23 mouse cellular contexts compared by ENCODE assay signal in genomic region chr3:19457431-19457830, GRCm38 (mm10).
A peak's percentile ranks its signal among the peaks of the same experiment; 100 is the strongest.
DNase-seq lines count a peak whose midpoint lies in the region; ATAC-seq and TF ChIP-seq lines count a peak whose summit lies in the region.
"Had no signal": no experiment of that assay in that cellular context is flagged by ENCODE, and none has a peak within 500 bp of the region (broad histone marks: within the 10 kb centered on the region; RNA-seq: fewer than 3 reads in every experiment).

No protein-coding gene starts in this region.

- no peak for TF ChIP-seq POLR2A in CH12.LX (IDR thresholded peaks at IDR 0.05; ENCODE audit: low read depth, low read length)

- no peak overlapping the region for H3K27ac ChIP-seq in lung, postnatal 0 days (ENCODE audit: low read length)
- H3K27ac ChIP-seq in CH12.LX (ENCODE audit: insufficient read depth, low read depth) (no peak overlapping the region), ES-E14 (ENCODE audit: insufficient read depth, low read depth, low read length, poor library complexity, severe bottlenecking) (no peak overlapping the region)

- no peak overlapping the region for H3K4me2 ChIP-seq in lung, postnatal 0 days (replicated peaks; ENCODE audit: low read depth, low read length)
- no peak overlapping the region for H3K4me2 ChIP-seq in CH12.LX (ENCODE audit: insufficient read depth, low read depth, poor library complexity, severe bottlenecking)

- no peaks in the 10 kb centered on the region for H3K36me3 ChIP-seq in lung, postnatal 0 days (ENCODE audit: insufficient read depth, low read length)
- H3K36me3 ChIP-seq in CH12.LX (replicated peaks in 1 of 2; ENCODE audit: control insufficient read depth in 1 of 2, insufficient read depth in 1 of 2, low read length in 1 of 2), result no peaks in the 10 kb centered on the region
- H3K36me3 ChIP-seq in ES-E14 (ENCODE audit: control insufficient read depth, insufficient read depth, low read length, poor library complexity, severe bottlenecking), result no peaks in the 10 kb centered on the region
- H3K36me3 ChIP-seq: G1E had no signal

- H3K79me2 ChIP-seq in CH12.LX (replicated peaks; ENCODE audit: control insufficient read depth, extremely low read depth, insufficient read depth, poor library complexity, severe bottlenecking), result no peaks in the 10 kb centered on the region

- TF ChIP-seq EP300 in lung, postnatal 0 days (IDR thresholded peaks at IDR 0.05), result no peak
- TF ChIP-seq EP300 in CH12.LX (IDR thresholded peaks at IDR 0.05; ENCODE audit: low read length), result no peak

- ATAC-seq in lung, postnatal 0 days, result peak; percentile 23; the same call in 1 of the 2 replicates
- ATAC-seq: activated CD4-positive, CD25-positive, alpha-beta regulatory T cell, adult 4 months; CD4-positive, CD25-positive, alpha-beta regulatory T cell, adult 4 months; Patski had no signal

- no peak for TF ChIP-seq CTCF in lung, postnatal 0 days (IDR thresholded peaks at IDR 0.05)
- no peak for TF ChIP-seq CTCF in CH12.LX (conservative IDR thresholded peaks at IDR 0.05 in 1 of 2, IDR thresholded peaks at IDR 0.05 in 1 of 2; ENCODE audit: low read depth in 2 of 2, low read length in 2 of 2)

- no peak overlapping the region for H3K4me3 ChIP-seq in lung, postnatal 0 days (ENCODE audit: low read depth, low read length)
- H3K4me3 ChIP-seq in CH12.LX (replicated peaks in 1 of 3; ENCODE audit: low read depth in 2 of 3, low read length in 2 of 3, poor library complexity in 1 of 3), result no peak overlapping the region
- no peak overlapping the region for H3K4me3 ChIP-seq in ES-E14 (ENCODE audit: insufficient read depth in 1 of 2, low read depth in 1 of 2, low read length in 2 of 2, poor library complexity in 1 of 2, severe bottlenecking in 1 of 2)

- no peak overlapping the region for H3K9ac ChIP-seq in lung, postnatal 0 days (replicated peaks; ENCODE audit: low read depth)
- H3K9ac ChIP-seq in CH12.LX (ENCODE audit: insufficient read depth, low read depth) (no peak overlapping the region), ES-E14 (ENCODE audit: insufficient read depth, low read depth, low read length, poor library complexity, severe bottlenecking) (no peak overlapping the region)

- TF ChIP-seq RAD21 in CH12.LX (IDR thresholded peaks at IDR 0.05; ENCODE audit: low read depth, low read length), result no peak

- peak; percentile 43 for DNase-seq in lung, postnatal 0 days (ENCODE audit: low spot score)
- DNase-seq in lung, postnatal 10 days, result no peak
- DNase-seq in lung, postnatal 36 days, result peak; percentile 6
- no peak for DNase-seq in lung, postnatal 4 days
- DNase-seq in CH12.LX (ENCODE audit: extremely low read depth) (no peak), ES-E14 (ENCODE audit: low read depth, low spot score) (no peak)
- DNase-seq in frontal cortex, postnatal 14 days (ENCODE audit: low spot score in 2 of 2), result no peak
- no peak for DNase-seq in thymus, postnatal 14 days
- DNase-seq: adrenal gland, adult 2 months; adrenal gland, adult 8-10 months; adrenal gland, postnatal 10 days; adrenal gland, postnatal 14 days; adrenal gland, postnatal 25 days; adrenal gland, postnatal 36 days; B cell, adult 2 months; cerebellum, adult 11 months; cerebellum, adult 11-12 months; cerebellum, adult 18-20 months; cerebellum, adult 2 months had no signal

- no peaks in the 10 kb centered on the region for H3K4me1 ChIP-seq in lung, postnatal 0 days (ENCODE audit: insufficient read depth, low read depth, low read length)
- H3K4me1 ChIP-seq in CH12.LX (ENCODE audit: control insufficient read depth in 1 of 2, insufficient read depth in 2 of 2) (peaks cover 2 to 4% of the 10 kb centered on the region in 2 experiments), ES-E14 (ENCODE audit: control insufficient read depth in 2 of 2, insufficient read depth in 2 of 2, low read length in 2 of 2, poor library complexity in 1 of 2) (no peaks in the 10 kb centered on the region)

- in situ Hi-C loops in CH12.LX (cut with MboI; ENCODE audit: low pct_ligation_motif_present, low pct_unique_long_range_greater_than_20kb, low sequenced_read_pairs), result no loop called here
- in situ Hi-C loops in ES-E14 (cut with MboI; ENCODE audit: low sequenced_read_pairs in 2 of 2, unreplicated experiment in 2 of 2), result no loop called here

- no peaks in the 10 kb centered on the region for H3K27me3 ChIP-seq in lung, postnatal 0 days (replicated peaks; ENCODE audit: insufficient read depth, low read length)
- H3K27me3 ChIP-seq in CH12.LX (replicated peaks), result no peaks in the 10 kb centered on the region
- H3K27me3 ChIP-seq: Patski had no signal

- dilution Hi-C loops in CH12.LX (cut with MboI; ENCODE audit: extremely low pct_ligation_motif_present, extremely low pct_unique_long_range_greater_than_20kb, low sequenced_read_pairs), result no loop called here

- H3K9me3 ChIP-seq in lung, postnatal 0 days (ENCODE audit: low read length), result no peaks in the 10 kb centered on the region
- H3K9me3 ChIP-seq in CH12.LX (replicated peaks; ENCODE audit: low read length) (no peaks in the 10 kb centered on the region), ES-E14 (ENCODE audit: control insufficient read depth, insufficient read depth, low read depth, low read length) (no peaks in the 10 kb centered on the region)
- H3K9me3 ChIP-seq: G1E had no signal

- 52% methylated on average over 2 of the region's 2 CpGs for WGBS in lung, postnatal 0 days

TF ChIP-seq in CH12.LX, 34 proteins besides CTCF, POLR2A, EP300 and RAD21:
- TF ChIP-seq UBTF (IDR thresholded peaks at IDR 0.05; ENCODE audit: low read depth, low read length) (no peak), TBP (conservative IDR thresholded peaks at IDR 0.05; ENCODE audit: low read depth, low read length) (no peak), USF2 (conservative IDR thresholded peaks at IDR 0.05; ENCODE audit: low read depth, low read length) (no peak), ZKSCAN1 (IDR thresholded peaks at IDR 0.05; ENCODE audit: borderline replicate concordance, low read depth, low read length) (no peak), MAFK (IDR thresholded peaks at IDR 0.05; ENCODE audit: insufficient replicate concordance, low read length) (peak; percentile 93), TCF12 (IDR thresholded peaks at IDR 0.05; ENCODE audit: low read depth, low read length) (no peak)

TF ChIP-seq in ES-E14, 5 proteins besides CTCF, POLR2A, EP300 and RAD21:
- TF ChIP-seq CHD2 (IDR thresholded peaks at IDR 0.05; ENCODE audit: low read depth, low read length) (no peak), MAFK (IDR thresholded peaks at IDR 0.05; ENCODE audit: insufficient read depth, low read depth, low read length) (peak; percentile 79)

Comparison
In these comparisons a context has a peak if more than half of its experiments do, and no peak if none do; other contexts are left out.
1. DNase-seq: peak in lung, postnatal 0 days (single experiment) and lung, postnatal 36 days (single experiment); none in lung, postnatal 10 days (single experiment), lung, postnatal 4 days (0 of 2), CH12.LX (single experiment), ES-E14 (single experiment), frontal cortex, postnatal 14 days (0 of 2) and thymus, postnatal 14 days (single experiment).